Mouse (Mus musculus): Measurements from ENCODE around the gene Ttc14.

GRCm38 (mm10) chr3:33838877-33839276 lies 39.2 kb downstream of the Ttc14 start:
- TF ChIP-seq CTCF (IDR thresholded peaks at IDR 0.05; ENCODE audit: low read depth) (no peak), EP300 (IDR thresholded peaks at IDR 0.05; ENCODE audit: low read depth) (no peak)

Data from heart, postnatal 0 days (tissue).